Mouse (Mus musculus) gastrocnemius, adult 18-20 months (tissue): Measurements from ENCODE around the gene Cwc15. TPM values are rescaled to one million over a fixed set of nuclear protein-coding genes. Genes with fewer than 3 reads are reported as not detected.
"Not testable (repeated sequence)": the region's sequence is repeated elsewhere in the genome, so short reads cannot be mapped to it uniquely, and the experiment has no call there.

Source experiments
- DNase-seq: peaks from one replicate; pipeline ENCODE4 v3.0.0; 2021; ENCODE audit warnings: low spot score
- long read RNA-seq, 2 experiments: library from polyadenylated mRNA; stranded (forward); transcript quantifications; one replicate each; pipeline ENCODE4 v2.0.0; 2021
- total RNA-seq, 2 experiments: library from RNA; stranded (reverse); gene quantifications; 2 replicates each; pipeline ENCODE4 v1.2.3; 2021

Gene Cwc15
- total RNA-seq, result 100 to 1,000 TPM; 105 to 113 TPM
- long read RNA-seq, experiment 1, transcript Cwc15-201 (7 exons, 1,111 nt), result major isoform, 63 of 70 reads
- long read RNA-seq, experiment 1, partial matches to known transcripts, result 2 of 70 reads
- long read RNA-seq, experiment 1, other reads (novel, unspliced or antisense), result 1 of 70 reads
- long read RNA-seq, experiment 2, transcript Cwc15-201 (7 exons, 1,111 nt), result major isoform, 52 of 63 reads
- long read RNA-seq, experiment 2, transcript Cwc15-202 (7 exons, 831 nt), result minor isoform, 5 of 63 reads
- long read RNA-seq, experiment 2, partial matches to known transcripts, result 4 of 63 reads
- long read RNA-seq, experiment 2, other reads (novel, unspliced or antisense), result 2 of 63 reads

GRCm38 (mm10) chr9:14500023-14500915, at the start of gene Cwc15, which contains the start of gene Kdm4d:
Gene Cwc15 (plus strand): TSS chr9:14500617.
Gene Kdm4d (minus strand): TSS chr9:14500482.
- DNase-seq, result peak; percentile 95

- DNase-seq, result not testable (repeated sequence)
These were observed 49.3 kb upstream of the Cwc15 start for GRCm38 (mm10) chr9:14451120-14451519.

- no peak for DNase-seq
These were observed 44.1 kb upstream of the Cwc15 start for GRCm38 (mm10) chr9:14456320-14456719.

- DNase-seq, result not testable (repeated sequence)
These were observed 37.9 kb upstream of the Cwc15 start for GRCm38 (mm10) chr9:14462536-14462935.

- not testable (repeated sequence) for DNase-seq
These were observed 36.7 kb upstream of the Cwc15 start for GRCm38 (mm10) chr9:14463668-14464067.

GRCm38 (mm10) chr9:14498896-14499705, 1.3 kb upstream of the Cwc15 start:
- no peak for DNase-seq

GRCm38 (mm10) chr9:14500916-14501424, 553 bp downstream of the Cwc15 start:
- DNase-seq, result no peak

- DNase-seq, result peak; percentile 51
These were observed 12.4 kb downstream of the Cwc15 start for GRCm38 (mm10) chr9:14512633-14513445.

- DNase-seq, result no peak
These were observed 16.9 kb downstream of the Cwc15 start for GRCm38 (mm10) chr9:14517296-14517695.

GRCm38 (mm10) chr9:14518105-14518504, 17.7 kb downstream of the Cwc15 start:
- no peak for DNase-seq

- DNase-seq, result no peak
These were observed 20.7 kb downstream of the Cwc15 start for GRCm38 (mm10) chr9:14520971-14521670.

GRCm38 (mm10) chr9:14521695-14522094, 21.3 kb downstream of the Cwc15 start:
- no peak for DNase-seq

- peak; percentile 90 for DNase-seq
These were observed 23.1 kb downstream of the Cwc15 start for GRCm38 (mm10) chr9:14523408-14524043.

GRCm38 (mm10) chr9:14530004-14530403, 29.6 kb downstream of the Cwc15 start:
- DNase-seq, result no peak

GRCm38 (mm10) chr9:14532283-14532682, 31.9 kb downstream of the Cwc15 start:
- DNase-seq, result no peak

- DNase-seq, result no peak
These were observed 33.2 kb downstream of the Cwc15 start for GRCm38 (mm10) chr9:14533659-14534058.

- no peak for DNase-seq
These were observed 34.5 kb downstream of the Cwc15 start for GRCm38 (mm10) chr9:14534833-14535456.

GRCm38 (mm10) chr9:14544034-14544757, 43.8 kb downstream of the Cwc15 start:
- no peak for DNase-seq
